Mouse (Mus musculus): Measurements from ENCODE around the gene Hoxd4. TPM values are rescaled to one million over a fixed set of nuclear protein-coding genes. Genes with fewer than 3 reads are reported as not detected.

Hoxd4 gene
- polyA plus RNA-seq, 1 experiment from 2014 or later, result not detected

DNA sequence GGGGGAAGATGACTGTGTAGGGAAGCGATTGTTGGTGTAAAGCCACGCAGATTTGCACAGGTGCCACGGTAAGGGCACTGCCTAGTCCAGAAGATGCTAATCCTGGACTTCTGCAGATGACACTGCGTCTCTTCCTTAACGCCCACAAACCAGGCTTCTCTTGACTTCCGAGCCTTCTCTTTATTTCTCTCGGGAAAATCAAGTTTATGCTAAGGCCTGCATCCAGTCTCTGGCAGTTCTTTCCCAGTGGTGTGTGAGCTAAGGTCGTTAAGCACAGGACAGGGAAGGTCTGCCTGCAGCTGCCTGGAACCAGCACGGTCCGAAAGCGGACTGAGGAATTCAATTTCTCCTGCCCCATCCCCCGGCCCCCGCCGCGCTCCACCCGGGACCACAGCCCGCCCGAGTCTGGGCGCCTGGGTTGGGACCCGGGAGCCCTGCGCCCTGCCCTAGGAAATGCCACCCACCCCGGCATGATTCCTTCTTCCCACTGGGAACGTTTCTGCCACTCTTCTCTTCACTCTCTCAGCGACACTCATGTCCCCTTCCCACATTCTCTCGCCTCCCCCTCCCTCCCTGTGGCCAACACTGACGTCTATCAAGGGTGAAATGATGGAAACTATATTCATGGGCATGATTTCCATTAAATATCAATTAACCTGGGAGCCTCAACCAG, 7.9 kb upstream of the Hoxd4 start:
- Histone ChIP-seq H3K4me2 (peak overlapping the region; percentile 7; the same call in 1 of the 2 replicates), H3K27me3 (replicated peaks) (peaks cover 99% of the 10 kb centered on the region), H3K9me3 (no peaks in the 10 kb centered on the region), H3K36me3 (no peaks in the 10 kb centered on the region), H3K9ac (no peak overlapping the region), H3K4me3 (peak overlapping the region; percentile 51; the same call in 1 of the 2 replicates), H3K27ac (replicated peaks) (no peak overlapping the region), H3K4me1 (peaks cover 15% of the 10 kb centered on the region)
- no peak for ATAC-seq (ENCODE audit: extremely low read depth, insufficient number of reproducible peaks, low FRiP score, low TSS enrichment)
- 4% methylated on average over 26 of the region's 26 CpGs for WGBS

DNA sequence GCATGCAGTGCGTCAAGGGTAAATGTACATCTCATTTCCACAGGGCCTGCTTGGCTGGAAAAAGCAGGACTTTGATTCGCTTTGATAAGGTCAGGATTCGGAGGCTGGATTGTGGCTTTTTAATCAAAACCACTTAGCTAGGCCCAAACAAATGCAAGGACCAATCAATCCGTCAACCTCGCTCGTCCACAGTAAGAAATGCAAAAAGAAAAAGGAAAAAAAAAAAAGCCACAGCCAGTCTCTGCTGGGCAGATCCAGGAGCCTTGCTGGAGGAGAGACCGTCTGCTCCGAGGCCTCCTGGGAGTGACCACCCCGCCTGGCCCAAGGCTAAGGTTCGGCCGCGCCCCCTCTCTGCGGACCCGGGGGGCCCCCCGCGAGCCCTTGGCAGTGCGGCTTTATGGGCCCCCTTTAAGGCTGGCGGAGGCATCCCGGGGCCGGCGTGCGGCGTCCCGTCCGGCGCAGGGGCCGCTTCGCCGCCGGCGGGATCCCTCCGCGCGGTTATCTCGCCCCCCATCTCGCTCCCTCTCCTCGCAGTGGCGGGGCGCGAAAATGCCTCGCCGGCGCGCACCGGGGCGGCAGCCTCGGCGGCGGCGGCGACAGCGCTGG, 7.2 kb upstream of the Hoxd4 start, which contains the start of gene Hoxd8:
TSS of gene Hoxd8 (plus strand) at position 223 of the 606 bp plus-strand sequence.
- WGBS, result under 1% methylated on average over 42 of the region's 52 CpGs
- Histone ChIP-seq H3K9me3 (no peaks in the 10 kb centered on the region), H3K36me3 (no peaks in the 10 kb centered on the region), H3K4me2 (peak within 1 kb of the TSS; percentile 75), H3K27ac (replicated peaks) (no peak within 1 kb of the TSS), H3K4me3 (peak within 1 kb of the TSS; percentile 51), H3K27me3 (replicated peaks) (peaks cover 99% of the 10 kb centered on the region), H3K4me1 (peaks cover 15% of the 10 kb centered on the region), H3K9ac (peak within 1 kb of the TSS; percentile 62)
- no peak for ATAC-seq (ENCODE audit: extremely low read depth, insufficient number of reproducible peaks, low FRiP score, low TSS enrichment)

DNA sequence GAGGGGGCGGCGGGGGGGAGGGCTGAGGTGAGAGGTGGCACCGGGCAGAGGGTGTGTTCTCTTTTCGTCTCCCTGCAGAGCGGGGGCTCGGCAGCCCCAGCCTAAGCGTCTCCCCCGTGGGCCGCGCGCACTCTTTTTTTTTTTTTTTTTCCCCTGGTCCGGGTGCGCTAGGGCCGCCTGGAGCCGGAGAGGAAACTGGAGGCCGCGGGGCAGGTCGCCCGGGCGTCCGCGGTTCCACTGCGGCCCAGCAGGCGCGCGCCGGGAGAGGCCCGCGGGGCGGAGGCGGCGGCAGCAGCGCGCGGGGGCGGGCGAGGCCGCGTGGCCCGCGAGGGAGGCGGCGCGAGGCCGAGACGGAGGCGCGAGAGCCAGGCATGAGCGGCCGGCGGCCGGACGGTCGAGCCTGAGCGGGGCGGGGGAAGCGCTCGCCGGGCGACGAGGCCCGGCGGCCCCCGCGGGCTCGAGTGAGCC, 6.7 kb upstream of the Hoxd4 start:
- Histone ChIP-seq H3K4me2 (peak overlapping the region; percentile 75), H3K4me3 (peak overlapping the region; percentile 51), H3K9me3 (no peaks in the 10 kb centered on the region), H3K36me3 (no peaks in the 10 kb centered on the region), H3K4me1 (peaks cover 15% of the 10 kb centered on the region), H3K27ac (replicated peaks) (no peak overlapping the region), H3K9ac (peak overlapping the region; percentile 62), H3K27me3 (replicated peaks) (peaks cover 99% of the 10 kb centered on the region)
- under 1% methylated on average over 61 of the region's 66 CpGs for WGBS
- no peak for ATAC-seq (ENCODE audit: extremely low read depth, insufficient number of reproducible peaks, low FRiP score, low TSS enrichment)

- Histone ChIP-seq H3K4me2 (peak overlapping the region; percentile 75), H3K9ac (peak overlapping the region; percentile 62), H3K9me3 (no peaks in the 10 kb centered on the region), H3K27me3 (replicated peaks) (peaks cover 99% of the 10 kb centered on the region), H3K27ac (replicated peaks) (no peak overlapping the region), H3K4me3 (peak overlapping the region; percentile 51), H3K36me3 (no peaks in the 10 kb centered on the region), H3K4me1 (peaks cover 15% of the 10 kb centered on the region)
- under 1% methylated on average over 66 of the region's 85 CpGs for WGBS
- ATAC-seq (ENCODE audit: extremely low read depth, insufficient number of reproducible peaks, low FRiP score, low TSS enrichment), result no peak
Measured at GRCm38 (mm10) chr2:74705467-74706089, 6.2 kb upstream of the Hoxd4 start.

DNA sequence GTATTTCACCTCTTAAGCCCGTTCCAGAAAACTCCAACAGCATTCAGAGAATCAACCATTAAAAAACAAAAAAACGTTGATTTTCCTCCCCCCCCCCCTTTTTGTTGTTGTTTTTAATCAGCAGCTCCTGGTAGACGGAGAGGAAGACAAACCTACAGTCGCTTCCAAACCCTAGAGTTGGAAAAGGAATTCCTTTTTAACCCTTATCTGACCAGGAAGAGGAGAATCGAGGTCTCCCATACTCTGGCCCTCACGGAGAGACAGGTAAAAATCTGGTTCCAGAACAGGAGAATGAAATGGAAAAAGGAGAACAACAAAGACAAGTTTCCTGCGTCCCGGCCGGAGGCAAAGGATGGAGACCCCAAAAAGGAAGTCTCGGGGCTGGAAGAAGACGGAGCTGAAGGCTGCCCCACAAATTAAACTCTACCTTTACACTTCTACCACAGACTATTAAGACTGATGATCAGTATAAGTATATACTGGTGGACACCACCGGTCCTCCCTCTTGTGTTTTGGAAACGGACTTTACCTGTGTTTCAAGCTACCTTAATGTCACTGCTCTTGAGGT, 5.3 kb upstream of the Hoxd4 start:
- Histone ChIP-seq H3K27ac (replicated peaks) (no peak overlapping the region), H3K27me3 (replicated peaks) (peaks cover 99% of the 10 kb centered on the region), H3K36me3 (no peaks in the 10 kb centered on the region), H3K9ac (no peak overlapping the region), H3K4me3 (no peak overlapping the region), H3K4me2 (no peak overlapping the region), H3K4me1 (peaks cover 15% of the 10 kb centered on the region), H3K9me3 (no peaks in the 10 kb centered on the region)
- ATAC-seq (ENCODE audit: extremely low read depth, insufficient number of reproducible peaks, low FRiP score, low TSS enrichment), result no peak
- WGBS, result 3% methylated on average over 13 of the region's 13 CpGs

DNA sequence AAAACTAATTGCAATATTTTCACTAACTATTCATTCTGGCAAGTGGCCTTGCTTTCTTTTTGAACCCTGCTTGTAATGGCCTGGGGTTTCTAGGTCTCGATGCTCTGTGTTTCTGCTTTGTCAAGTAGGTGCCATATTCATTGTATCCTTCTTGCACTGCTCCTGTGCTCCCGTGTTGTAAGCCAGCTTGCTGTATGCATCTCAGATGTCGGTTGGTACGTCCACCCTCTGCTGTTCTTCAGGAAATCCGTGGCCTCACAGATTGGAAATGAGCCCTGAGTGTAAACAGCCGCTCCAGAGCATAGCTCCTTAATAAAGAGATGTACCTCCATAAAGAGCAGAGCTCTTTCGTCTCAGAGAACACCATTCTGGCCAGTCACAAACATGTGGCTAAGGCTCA, 4.1 kb upstream of the Hoxd4 start:
- peaks cover 99% of the 10 kb centered on the region for H3K27me3 ChIP-seq (replicated peaks)
- no peaks in the 10 kb centered on the region for H3K9me3 ChIP-seq
- H3K36me3 ChIP-seq, result no peaks in the 10 kb centered on the region
- H3K4me3 ChIP-seq, result no peak overlapping the region
- WGBS, result 11% methylated on average over 7 of the region's 7 CpGs
- H3K9ac ChIP-seq, result no peak overlapping the region
- no peak for ATAC-seq (ENCODE audit: extremely low read depth, insufficient number of reproducible peaks, low FRiP score, low TSS enrichment)
- H3K4me1 ChIP-seq, result peaks cover 24% of the 10 kb centered on the region
- H3K27ac ChIP-seq (replicated peaks), result no peak overlapping the region
- H3K4me2 ChIP-seq, result no peak overlapping the region

GRCm38 (mm10) chr2:74708676-74709075, 3.1 kb upstream of the Hoxd4 start:
- H3K27ac ChIP-seq (replicated peaks), result no peak overlapping the region
- no peak overlapping the region for H3K4me3 ChIP-seq
- WGBS, result 12% methylated on average over 4 of the region's 4 CpGs
- no peak for ATAC-seq (ENCODE audit: extremely low read depth, insufficient number of reproducible peaks, low FRiP score, low TSS enrichment)
- H3K4me1 ChIP-seq, result peaks cover 24% of the 10 kb centered on the region
- no peak overlapping the region for H3K4me2 ChIP-seq
- H3K9ac ChIP-seq, result no peak overlapping the region
- H3K9me3 ChIP-seq, result no peaks in the 10 kb centered on the region
- H3K27me3 ChIP-seq (replicated peaks), result peaks cover 99% of the 10 kb centered on the region
- no peaks in the 10 kb centered on the region for H3K36me3 ChIP-seq

GRCm38 (mm10) chr2:74709465-74710419, 2.0 kb upstream of the Hoxd4 start:
- Histone ChIP-seq H3K27ac (replicated peaks) (no peak overlapping the region), H3K4me3 (no peak overlapping the region), H3K4me2 (no peak overlapping the region), H3K4me1 (peaks cover 21% of the 10 kb centered on the region), H3K9ac (no peak overlapping the region), H3K36me3 (no peaks in the 10 kb centered on the region), H3K9me3 (no peaks in the 10 kb centered on the region), H3K27me3 (replicated peaks) (peaks cover 99% of the 10 kb centered on the region)
- no peak for ATAC-seq (ENCODE audit: extremely low read depth, insufficient number of reproducible peaks, low FRiP score, low TSS enrichment)
- WGBS, result 7% methylated on average over 5 of the region's 5 CpGs

- Histone ChIP-seq H3K9me3 (no peaks in the 10 kb centered on the region), H3K4me3 (no peak overlapping the region)
Measured at GRCm38 (mm10) chr2:74710929-74711543, 693 bp upstream of the Hoxd4 start.

More at GRCm38 (mm10) chr2:74710929-74711543, 693 bp upstream of the Hoxd4 start:
- H3K4me2 ChIP-seq, result peak overlapping the region; percentile 68; the same call in 1 of the 2 replicates
- peaks cover 99% of the 10 kb centered on the region for H3K27me3 ChIP-seq (replicated peaks)
- no peak for ATAC-seq (ENCODE audit: extremely low read depth, insufficient number of reproducible peaks, low FRiP score, low TSS enrichment)
- H3K27ac ChIP-seq (replicated peaks), result no peak overlapping the region
- H3K9ac ChIP-seq, result no peak overlapping the region
- H3K36me3 ChIP-seq, result no peaks in the 10 kb centered on the region
- peaks cover 12% of the 10 kb centered on the region for H3K4me1 ChIP-seq
- WGBS, result under 1% methylated on average over 16 of the region's 16 CpGs
